Comparison of ENCODE assay signal across 20 mouse cellular contexts in genomic region chr10:80911891-80912290, GRCm38 (mm10). TPM values are rescaled to one million over a fixed set of nuclear protein-coding genes. Genes with fewer than 3 reads are reported as not detected.
DNase-seq lines count a peak whose midpoint lies in the region; ATAC-seq and TF ChIP-seq lines count a peak whose summit lies in the region.
"Had no signal": no experiment of that assay in that cellular context is flagged by ENCODE, and none has a peak within 500 bp of the region (broad histone marks: within the 10 kb centered on the region; RNA-seq: fewer than 3 reads in every experiment).

No protein-coding gene starts in this region.

- peaks cover 83% of the 10 kb centered on the region for H3K36me3 ChIP-seq in embryonic facial prominence, embryonic 13.5 days
- peaks cover 95% of the 10 kb centered on the region for H3K36me3 ChIP-seq in embryonic facial prominence, embryonic 10.5 days (replicated peaks)
- H3K36me3 ChIP-seq in limb, embryonic 15.5 days, result peaks cover 70% of the 10 kb centered on the region
- H3K36me3 ChIP-seq in limb, embryonic 10.5 days, result peaks cover 96% of the 10 kb centered on the region
- peaks cover 8% of the 10 kb centered on the region for H3K36me3 ChIP-seq in myocyte (ENCODE audit: control insufficient read depth, insufficient read depth)
- H3K36me3 ChIP-seq in intestine, embryonic 16.5 days (ENCODE audit: control insufficient read depth, insufficient read depth, low read length), result peaks cover 23% of the 10 kb centered on the region; the same call in 1 of the 2 replicates
- peaks cover 83% of the 10 kb centered on the region for H3K36me3 ChIP-seq in hindbrain, embryonic 13.5 days

- H3K9ac ChIP-seq in embryonic facial prominence, embryonic 13.5 days, result 0 out of 2 replicates have a peak overlapping the region, but pooled peaks have one; percentile 21
- no peak overlapping the region for H3K9ac ChIP-seq in limb, embryonic 15.5 days
- no peak overlapping the region for H3K9ac ChIP-seq in intestine, embryonic 16.5 days (ENCODE audit: low read depth, low read length)
- no peak overlapping the region for H3K9ac ChIP-seq in hindbrain, embryonic 13.5 days
- H3K9ac ChIP-seq: forebrain, embryonic 13.5 days; forebrain, embryonic 15.5 days; forebrain, postnatal 0 days had no signal

- no peak for TF ChIP-seq POLR2A in myocyte (IDR thresholded peaks at IDR 0.05; ENCODE audit: insufficient read length, low read depth)

- H3ac ChIP-seq in myocyte (ENCODE audit: control insufficient read depth, insufficient read length), result no peak overlapping the region

- DNase-seq in embryonic facial prominence, embryonic 10.5 days (ENCODE audit: low spot score), result no peak
- DNase-seq in limb, embryonic 10.5 days (ENCODE audit: low spot score), result no peak
- DNase-seq: adrenal gland, adult 8-10 months; adrenal gland, postnatal 14 days; adrenal gland, postnatal 36 days; B cell, adult 2 months; cerebellum, adult 11-12 months; cerebellum, adult 2 months; cerebellum, adult 9-10 months; forebrain, postnatal 0 days had no signal

- H3K79me2 ChIP-seq in myocyte (ENCODE audit: control insufficient read depth, insufficient read depth), result peaks cover 15% of the 10 kb centered on the region

- H3K27me3 ChIP-seq in embryonic facial prominence, embryonic 13.5 days, result no peaks in the 10 kb centered on the region
- no peaks in the 10 kb centered on the region for H3K27me3 ChIP-seq in embryonic facial prominence, embryonic 10.5 days (replicated peaks; ENCODE audit: low read depth, poor library complexity, severe bottlenecking)
- no peaks in the 10 kb centered on the region for H3K27me3 ChIP-seq in limb, embryonic 15.5 days
- H3K27me3 ChIP-seq in limb, embryonic 10.5 days (ENCODE audit: low read depth, poor library complexity, severe bottlenecking), result no peaks in the 10 kb centered on the region
- no peaks in the 10 kb centered on the region for H3K27me3 ChIP-seq in myocyte (ENCODE audit: control insufficient read depth, insufficient read depth, insufficient read length)
- no peaks in the 10 kb centered on the region for H3K27me3 ChIP-seq in intestine, embryonic 16.5 days (replicated peaks; ENCODE audit: control insufficient read depth, insufficient read depth, low read length)
- H3K27me3 ChIP-seq in hindbrain, embryonic 13.5 days, result no peaks in the 10 kb centered on the region
- H3K27me3 ChIP-seq: forebrain, embryonic 13.5 days; forebrain, embryonic 15.5 days; Patski had no signal

- H3K4me3 ChIP-seq in embryonic facial prominence, embryonic 13.5 days, result no peak overlapping the region
- H3K4me3 ChIP-seq in embryonic facial prominence, embryonic 10.5 days, result no peak overlapping the region
- no peak overlapping the region for H3K4me3 ChIP-seq in limb, embryonic 15.5 days
- no peak overlapping the region for H3K4me3 ChIP-seq in limb, embryonic 10.5 days
- no peak overlapping the region for H3K4me3 ChIP-seq in myocyte
- H3K4me3 ChIP-seq in intestine, embryonic 16.5 days (ENCODE audit: low read length), result no peak overlapping the region
- H3K4me3 ChIP-seq in hindbrain, embryonic 13.5 days, result no peak overlapping the region
- H3K4me3 ChIP-seq: forebrain, embryonic 13.5 days; forebrain, embryonic 15.5 days had no signal

- H3K9me3 ChIP-seq in embryonic facial prominence, embryonic 13.5 days, result no peaks in the 10 kb centered on the region
- no peaks in the 10 kb centered on the region for H3K9me3 ChIP-seq in embryonic facial prominence, embryonic 10.5 days
- no peaks in the 10 kb centered on the region for H3K9me3 ChIP-seq in limb, embryonic 15.5 days
- H3K9me3 ChIP-seq in limb, embryonic 10.5 days (replicated peaks), result no peaks in the 10 kb centered on the region
- H3K9me3 ChIP-seq in intestine, embryonic 16.5 days (ENCODE audit: control insufficient read depth, low read length), result no peaks in the 10 kb centered on the region
- H3K9me3 ChIP-seq in hindbrain, embryonic 13.5 days, result no peaks in the 10 kb centered on the region
- H3K9me3 ChIP-seq: forebrain, embryonic 13.5 days; forebrain, embryonic 15.5 days had no signal

- peaks cover 14% of the 10 kb centered on the region for H3K4me1 ChIP-seq in embryonic facial prominence, embryonic 13.5 days
- peaks cover 20% of the 10 kb centered on the region for H3K4me1 ChIP-seq in embryonic facial prominence, embryonic 10.5 days
- H3K4me1 ChIP-seq in limb, embryonic 15.5 days, result peaks cover 24% of the 10 kb centered on the region
- peaks cover 17% of the 10 kb centered on the region for H3K4me1 ChIP-seq in limb, embryonic 10.5 days
- H3K4me1 ChIP-seq in intestine, embryonic 16.5 days (ENCODE audit: control insufficient read depth, insufficient read depth, low read length), result peaks cover 25% of the 10 kb centered on the region
- H3K4me1 ChIP-seq in hindbrain, embryonic 13.5 days (replicated peaks), result peaks cover 26% of the 10 kb centered on the region

- no peak for ATAC-seq in embryonic facial prominence, embryonic 13.5 days (ENCODE audit: insufficient number of reproducible peaks, insufficient read depth, low FRiP score, low TSS enrichment, low read depth)
- ATAC-seq in limb, embryonic 15.5 days (ENCODE audit: insufficient number of reproducible peaks, low FRiP score, low TSS enrichment, low read depth), result 0 out of 2 replicates have a peak, but pooled peaks have one; percentile 17
- ATAC-seq in intestine, embryonic 16.5 days, result no peak
- ATAC-seq in hindbrain, embryonic 13.5 days (ENCODE audit: low FRiP score), result no peak
- ATAC-seq: activated CD4-positive, CD25-positive, alpha-beta regulatory T cell, adult 4 months; CD4-positive, CD25-positive, alpha-beta regulatory T cell, adult 4 months; forebrain, embryonic 15.5 days; forebrain, postnatal 0 days; Patski had no signal

- no peak overlapping the region for H3K27ac ChIP-seq in embryonic facial prominence, embryonic 13.5 days
- H3K27ac ChIP-seq in embryonic facial prominence, embryonic 10.5 days (replicated peaks), result no peak overlapping the region
- no peak overlapping the region for H3K27ac ChIP-seq in limb, embryonic 15.5 days
- no peak overlapping the region for H3K27ac ChIP-seq in limb, embryonic 10.5 days
- H3K27ac ChIP-seq in intestine, embryonic 16.5 days (ENCODE audit: low read length), result no peak overlapping the region
- no peak overlapping the region for H3K27ac ChIP-seq in hindbrain, embryonic 13.5 days
- H3K27ac ChIP-seq: forebrain, embryonic 13.5 days; forebrain, embryonic 15.5 days had no signal

- H3K4me2 ChIP-seq in embryonic facial prominence, embryonic 13.5 days, result no peak overlapping the region
- no peak overlapping the region for H3K4me2 ChIP-seq in limb, embryonic 15.5 days
- H3K4me2 ChIP-seq in myocyte (ENCODE audit: low read depth), result peak overlapping the region; percentile 21
- no peak overlapping the region for H3K4me2 ChIP-seq in intestine, embryonic 16.5 days (ENCODE audit: low read depth, low read length)
- H3K4me2 ChIP-seq in hindbrain, embryonic 13.5 days, result no peak overlapping the region
- H3K4me2 ChIP-seq: forebrain, embryonic 13.5 days; forebrain, embryonic 15.5 days had no signal

RNA-seq across cellular contexts. Expression of gene Lmnb2, which starts 6.2 kb away (rescaled TPM):
- 51.5 and 63.4 TPM in 2 replicates for polyA plus RNA-seq in embryonic facial prominence, embryonic 13.5 days (2015; fragmentation: Nextera tagmentation; extraction: Ambion mirVana)
- 82.7 and 83.1 TPM in 2 replicates for polyA plus RNA-seq in embryonic facial prominence, embryonic 10.5 days (2016; fragmentation: Nextera tagmentation; extraction: Ambion mirVana)
- polyA plus RNA-seq in limb, embryonic 15.5 days (2015; fragmentation: Nextera tagmentation; extraction: Ambion mirVana), result 51.6 and 58.2 TPM in 2 replicates
- polyA plus RNA-seq in limb, embryonic 10.5 days (2016; fragmentation: Nextera tagmentation; extraction: Ambion mirVana), result 85.0 and 85.4 TPM in 2 replicates
- 65.2 TPM for polyA plus RNA-seq in myocyte (2012; fragmentation: generic; extraction: Trizol)
- polyA plus RNA-seq in intestine, embryonic 16.5 days (2015; fragmentation: Nextera tagmentation; extraction: Ambion mirVana), result 38.6 and 41.0 TPM in 2 replicates
- 41.5 and 43.9 TPM in 2 replicates for polyA plus RNA-seq in hindbrain, embryonic 13.5 days (2015; fragmentation: Nextera tagmentation; extraction: Ambion mirVana)

RNA-seq across cellular contexts. Expression of gene Timm13, which starts 11.1 kb away (rescaled TPM):
- 317 and 358 TPM in 2 replicates for polyA plus RNA-seq in embryonic facial prominence, embryonic 13.5 days (2015; fragmentation: Nextera tagmentation; extraction: Ambion mirVana)
- 349 and 359 TPM in 2 replicates for polyA plus RNA-seq in embryonic facial prominence, embryonic 10.5 days (2016; fragmentation: Nextera tagmentation; extraction: Ambion mirVana)
- polyA plus RNA-seq in limb, embryonic 15.5 days (2015; fragmentation: Nextera tagmentation; extraction: Ambion mirVana), result 312 and 329 TPM in 2 replicates
- 342 and 401 TPM in 2 replicates for polyA plus RNA-seq in limb, embryonic 10.5 days (2016; fragmentation: Nextera tagmentation; extraction: Ambion mirVana)
- 225 TPM for polyA plus RNA-seq in myocyte (2012; fragmentation: generic; extraction: Trizol)
- polyA plus RNA-seq in intestine, embryonic 16.5 days (2015; fragmentation: Nextera tagmentation; extraction: Ambion mirVana), result 390 and 410 TPM in 2 replicates
- polyA plus RNA-seq in hindbrain, embryonic 13.5 days (2015; fragmentation: Nextera tagmentation; extraction: Ambion mirVana), result 333 and 336 TPM in 2 replicates

RNA-seq across cellular contexts. Expression of gene Gadd45b, which starts 18.0 kb away (rescaled TPM):
- 29.0 and 29.9 TPM in 2 replicates for polyA plus RNA-seq in embryonic facial prominence, embryonic 13.5 days (2015; fragmentation: Nextera tagmentation; extraction: Ambion mirVana)
- polyA plus RNA-seq in embryonic facial prominence, embryonic 10.5 days (2016; fragmentation: Nextera tagmentation; extraction: Ambion mirVana), result 6.5 and 6.8 TPM in 2 replicates
- 44.4 and 44.7 TPM in 2 replicates for polyA plus RNA-seq in limb, embryonic 15.5 days (2015; fragmentation: Nextera tagmentation; extraction: Ambion mirVana)
- polyA plus RNA-seq in limb, embryonic 10.5 days (2016; fragmentation: Nextera tagmentation; extraction: Ambion mirVana), result 4.5 and 9.8 TPM in 2 replicates
- 52.2 TPM for polyA plus RNA-seq in myocyte (2012; fragmentation: generic; extraction: Trizol)
- 26.5 and 29.1 TPM in 2 replicates for polyA plus RNA-seq in intestine, embryonic 16.5 days (2015; fragmentation: Nextera tagmentation; extraction: Ambion mirVana)
- polyA plus RNA-seq in hindbrain, embryonic 13.5 days (2015; fragmentation: Nextera tagmentation; extraction: Ambion mirVana), result 8.0 and 8.1 TPM in 2 replicates

RNA-seq across cellular contexts. Expression of gene Tmprss9, which starts 40.2 kb away (rescaled TPM):
- polyA plus RNA-seq in embryonic facial prominence, embryonic 13.5 days (2015; fragmentation: Nextera tagmentation; extraction: Ambion mirVana), result not detected in 2 replicates
- polyA plus RNA-seq in embryonic facial prominence, embryonic 10.5 days (2016; fragmentation: Nextera tagmentation; extraction: Ambion mirVana), result 0.06 and 0.10 TPM in 2 replicates
- 0.05 TPM in 1 of 2 replicates, not detected in the other for polyA plus RNA-seq in limb, embryonic 15.5 days (2015; fragmentation: Nextera tagmentation; extraction: Ambion mirVana)
- 0.04 TPM in 2 replicates for polyA plus RNA-seq in limb, embryonic 10.5 days (2016; fragmentation: Nextera tagmentation; extraction: Ambion mirVana)
- 0.05 TPM for polyA plus RNA-seq in myocyte (2012; fragmentation: generic; extraction: Trizol)
- polyA plus RNA-seq in intestine, embryonic 16.5 days (2015; fragmentation: Nextera tagmentation; extraction: Ambion mirVana), result 0.06 TPM in 1 of 2 replicates, not detected in the other
- polyA plus RNA-seq in hindbrain, embryonic 13.5 days (2015; fragmentation: Nextera tagmentation; extraction: Ambion mirVana), result 0.13 and 0.17 TPM in 2 replicates
- polyA plus RNA-seq: activated CD4-positive, CD25-positive, alpha-beta regulatory T cell, adult 4 months; CD4-positive, CD25-positive, alpha-beta regulatory T cell, adult 4 months had no signal

RNA-seq across cellular contexts. Expression of gene Sppl2b, which starts 56.8 kb away (rescaled TPM):
- 49.3 and 54.5 TPM in 2 replicates for polyA plus RNA-seq in embryonic facial prominence, embryonic 13.5 days (2015; fragmentation: Nextera tagmentation; extraction: Ambion mirVana)
- polyA plus RNA-seq in embryonic facial prominence, embryonic 10.5 days (2016; fragmentation: Nextera tagmentation; extraction: Ambion mirVana), result 45.2 and 45.3 TPM in 2 replicates
- polyA plus RNA-seq in limb, embryonic 15.5 days (2015; fragmentation: Nextera tagmentation; extraction: Ambion mirVana), result 44.5 and 47.4 TPM in 2 replicates
- polyA plus RNA-seq in limb, embryonic 10.5 days (2016; fragmentation: Nextera tagmentation; extraction: Ambion mirVana), result 44.9 and 48.5 TPM in 2 replicates
- polyA plus RNA-seq in myocyte (2012; fragmentation: generic; extraction: Trizol), result 31.0 TPM
- polyA plus RNA-seq in intestine, embryonic 16.5 days (2015; fragmentation: Nextera tagmentation; extraction: Ambion mirVana), result 36.2 and 36.6 TPM in 2 replicates
- polyA plus RNA-seq in hindbrain, embryonic 13.5 days (2015; fragmentation: Nextera tagmentation; extraction: Ambion mirVana), result 63.6 and 68.8 TPM in 2 replicates
